Mouse (Mus musculus) ES-CJ7 (cell line): Measurements from ENCODE around the gene Enpep.

Source experiments
- DNase-seq: peaks from one replicate; pipeline ENCODE4 v3.0.0; 2011; ENCODE audit warnings: low read depth, low spot score

The Enpep gene

DNA sequence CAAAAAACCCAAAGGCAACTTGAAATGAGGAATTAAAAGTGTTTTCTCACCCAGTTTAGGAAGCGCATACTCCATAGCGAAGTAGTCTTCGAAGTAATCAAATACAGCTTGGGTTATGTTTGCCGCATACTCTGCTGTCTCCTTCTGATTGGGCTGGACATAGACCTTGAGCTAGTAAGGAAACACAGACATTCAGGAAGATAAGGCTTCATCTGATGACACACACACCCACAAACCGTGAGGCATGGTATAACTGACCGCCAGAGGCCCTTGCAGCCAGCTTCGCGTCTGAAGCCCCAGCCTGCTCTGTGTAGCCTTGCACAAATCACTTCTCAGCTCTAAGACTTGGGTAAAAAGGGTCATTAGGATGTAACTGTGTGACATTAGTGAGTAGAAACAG, 20.0 kb downstream of the Enpep start:
- DNase-seq, result no peak

DNA sequence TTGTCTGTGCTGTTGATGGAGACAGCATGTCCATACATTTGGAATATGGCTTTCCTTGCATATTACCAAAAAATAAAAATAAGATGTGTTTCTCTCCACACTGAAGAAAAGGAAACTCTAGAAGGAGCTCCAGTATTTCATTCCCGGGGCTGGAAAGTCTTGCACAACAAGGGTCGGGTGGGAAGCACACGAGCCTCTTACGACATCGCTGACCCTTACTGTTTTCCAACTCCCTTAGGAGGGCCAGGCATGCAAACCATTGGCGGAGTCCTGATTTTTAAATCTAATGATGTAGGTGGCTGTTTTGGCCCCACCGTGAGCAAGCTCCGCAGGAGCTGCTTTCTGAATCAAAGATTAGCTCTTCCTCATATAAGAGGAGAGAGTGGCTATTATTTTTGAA, 20.6 kb downstream of the Enpep start:
- no peak for DNase-seq

DNA sequence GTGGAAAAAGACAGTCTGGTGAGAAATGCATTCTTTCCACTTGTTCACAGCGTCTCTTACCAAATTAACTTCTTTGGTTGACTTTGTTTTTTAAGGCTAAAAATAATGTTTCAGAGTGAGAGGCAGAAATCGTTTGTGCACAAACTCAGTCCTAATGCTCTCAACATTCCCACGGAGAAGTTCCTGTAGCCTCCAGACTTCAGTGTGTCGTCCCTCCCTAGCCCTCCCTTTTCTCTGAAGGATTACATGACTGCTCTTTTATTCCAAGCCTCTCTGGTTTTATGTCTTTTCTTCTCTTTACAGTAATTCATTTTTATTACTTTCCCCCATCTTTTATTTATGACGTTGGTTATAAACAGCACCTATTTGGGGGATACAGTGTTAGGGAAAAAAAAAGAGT, 22.6 kb downstream of the Enpep start:
- DNase-seq, result no peak

DNA sequence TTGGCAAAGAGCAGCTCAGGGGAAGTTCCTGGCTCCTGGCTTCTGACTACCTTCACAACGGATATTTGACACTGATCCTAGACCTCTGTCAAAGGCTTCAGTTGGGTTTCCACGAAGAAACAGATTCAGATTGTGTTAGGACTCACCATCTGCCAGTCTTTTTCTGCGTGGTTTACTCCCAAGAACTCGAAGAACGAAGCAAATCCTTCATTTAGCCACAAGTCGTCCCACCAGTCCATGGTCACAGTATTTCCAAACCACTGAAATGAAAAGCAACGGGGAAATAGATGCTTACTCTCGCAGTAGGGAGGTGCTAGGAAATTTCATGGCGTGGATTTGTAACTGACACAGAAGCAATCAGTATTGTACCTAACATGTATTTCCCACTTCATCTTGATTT, 23.6 kb downstream of the Enpep start:
- DNase-seq, result peak; percentile 20

DNA sequence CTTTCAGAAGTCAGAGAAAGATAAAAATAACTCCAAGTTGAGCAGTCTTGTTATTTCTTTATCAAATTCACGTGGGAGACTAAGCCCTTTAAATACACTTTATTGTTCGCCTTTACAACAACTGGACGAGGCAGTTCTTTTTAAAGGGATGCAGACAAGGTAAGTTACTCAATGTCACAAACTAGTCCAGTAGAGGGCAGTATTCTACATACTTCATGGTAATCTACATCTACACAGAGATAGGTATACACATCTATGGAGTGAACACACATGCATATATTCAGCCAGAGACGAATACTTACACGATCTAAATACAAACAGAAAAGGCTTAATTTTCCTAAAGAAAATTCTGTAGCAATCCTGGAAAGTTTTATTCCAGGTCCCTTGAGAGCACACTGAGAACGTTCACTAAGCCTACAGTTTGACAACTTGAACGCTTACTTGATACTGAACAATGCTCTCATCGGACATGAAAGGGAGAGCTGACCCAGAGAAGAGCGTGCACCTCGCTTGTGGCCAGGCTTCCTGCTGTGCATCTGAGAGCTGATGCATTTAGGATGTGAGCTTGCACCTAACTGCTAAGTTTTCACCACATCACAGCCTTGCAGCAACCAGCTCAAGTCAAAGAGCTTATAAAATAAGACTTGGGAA, 24.3 kb downstream of the Enpep start:
- DNase-seq, result peak; percentile 78

DNA sequence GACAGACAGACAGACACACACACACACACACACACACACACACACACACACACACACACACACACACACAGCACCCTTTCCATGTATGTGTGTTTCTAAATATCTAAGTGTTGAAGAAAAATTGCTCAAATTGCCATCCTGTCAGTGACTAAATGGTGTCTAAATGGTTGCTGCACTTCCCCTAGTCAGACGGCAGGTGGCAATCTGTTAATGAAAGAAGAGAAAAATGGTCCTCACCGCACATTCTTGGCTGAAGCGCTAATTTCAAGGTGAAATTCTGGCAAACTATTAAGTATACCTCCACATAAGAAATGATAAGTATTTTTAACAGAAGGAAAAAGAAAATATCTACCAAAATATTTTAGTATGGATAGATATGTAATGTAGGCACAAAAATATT, 28.6 kb downstream of the Enpep start:
- peak; percentile 35 for DNase-seq

DNA sequence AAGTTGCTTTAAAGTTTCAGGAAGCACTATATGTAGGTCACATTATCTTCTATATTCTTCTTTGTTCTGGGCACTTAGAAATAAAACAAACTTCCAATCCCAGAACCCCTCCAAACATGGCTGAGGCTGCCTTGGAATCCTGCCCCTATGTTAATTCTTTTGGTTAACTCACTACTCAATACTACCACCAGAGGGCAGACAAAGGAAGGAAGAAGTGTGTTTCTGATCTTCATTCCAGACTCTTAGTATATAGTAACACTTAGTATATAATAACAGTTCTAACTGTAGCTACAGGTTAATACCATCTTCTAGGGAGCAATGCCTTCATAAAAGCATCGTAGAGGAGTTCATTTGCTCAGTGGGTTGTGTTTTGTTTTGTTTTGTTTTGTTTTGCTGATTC, 32.6 kb downstream of the Enpep start:
- peak; percentile 52 for DNase-seq

DNA sequence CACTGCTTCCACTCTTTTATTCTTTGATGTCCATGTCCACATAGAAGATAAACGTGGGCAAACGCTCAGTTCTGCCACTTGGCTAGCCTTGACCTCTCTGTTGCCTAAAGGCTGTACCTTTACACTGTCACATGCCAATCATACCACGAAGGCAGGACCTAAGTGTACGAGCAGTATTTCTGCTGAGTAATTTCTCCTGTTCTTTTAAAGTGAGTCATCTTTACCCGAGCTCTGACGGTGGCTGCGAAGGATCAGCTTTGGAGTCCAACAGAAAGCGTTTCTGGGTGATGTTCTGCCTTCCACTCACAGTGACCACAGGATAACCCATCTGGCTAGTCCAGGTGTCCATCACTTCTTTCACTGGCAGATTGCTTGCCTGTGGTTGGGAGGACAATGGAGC, 33.9 kb downstream of the Enpep start:
- no peak for DNase-seq

DNA sequence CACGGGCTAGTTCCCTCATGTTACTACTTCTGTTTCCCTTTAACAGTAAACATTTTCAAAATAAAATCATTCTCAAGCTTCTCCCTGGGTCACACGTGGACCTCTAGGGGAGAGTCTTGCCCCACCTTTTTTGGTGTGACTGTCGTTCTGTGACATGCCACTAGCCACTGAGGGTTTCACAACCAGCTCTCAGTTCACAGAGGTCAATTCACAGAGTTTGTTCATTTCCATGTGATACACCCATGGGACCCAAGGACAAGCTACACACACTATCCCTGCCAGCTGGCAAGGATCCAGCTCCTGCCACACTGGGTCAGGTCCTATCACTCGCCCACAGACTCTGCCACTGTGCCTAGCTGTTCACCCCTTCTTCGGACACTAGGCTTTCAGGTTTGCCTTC, 35.5 kb downstream of the Enpep start:
- DNase-seq, result no peak

DNA sequence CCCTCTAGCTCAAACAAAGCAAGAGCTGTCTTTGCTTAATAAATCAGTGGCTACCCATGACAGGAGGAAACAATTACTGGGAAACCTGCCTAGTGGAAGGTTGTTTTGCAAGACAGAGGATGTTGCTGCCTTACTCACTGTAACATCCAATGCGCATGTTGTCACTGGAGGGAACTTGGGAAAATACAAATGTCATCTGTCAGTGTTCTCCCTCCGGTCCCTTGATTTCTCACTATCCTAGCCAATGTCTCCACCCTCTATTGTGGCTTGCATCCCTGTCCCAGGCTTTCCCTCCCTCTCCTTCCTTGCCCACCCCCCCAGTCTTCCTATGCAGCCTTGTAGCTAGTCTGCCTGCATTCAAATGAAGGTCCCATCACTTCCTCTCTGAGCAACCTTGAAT, 36.6 kb downstream of the Enpep start:
- DNase-seq, result peak; percentile 35

DNA sequence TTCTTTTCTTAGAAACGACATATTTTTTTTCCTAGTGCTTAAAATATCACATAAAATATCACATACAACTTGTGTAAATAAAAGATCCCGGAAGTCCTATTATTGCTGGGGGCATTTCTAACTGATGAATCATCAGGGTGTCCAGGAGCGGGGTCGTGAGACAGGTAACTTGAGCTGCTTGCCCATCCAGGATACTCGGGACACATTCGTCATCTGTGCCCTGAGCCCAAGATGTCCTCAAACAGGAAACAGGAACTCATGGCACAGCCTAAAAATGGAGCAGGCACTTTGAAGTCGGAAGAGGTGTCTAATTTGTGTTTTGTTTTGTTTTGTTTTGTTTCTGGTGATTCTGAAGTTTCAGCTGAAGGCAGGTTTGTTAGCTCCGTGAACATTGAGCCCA, 43.0 kb downstream of the Enpep start:
- no peak for DNase-seq

DNA sequence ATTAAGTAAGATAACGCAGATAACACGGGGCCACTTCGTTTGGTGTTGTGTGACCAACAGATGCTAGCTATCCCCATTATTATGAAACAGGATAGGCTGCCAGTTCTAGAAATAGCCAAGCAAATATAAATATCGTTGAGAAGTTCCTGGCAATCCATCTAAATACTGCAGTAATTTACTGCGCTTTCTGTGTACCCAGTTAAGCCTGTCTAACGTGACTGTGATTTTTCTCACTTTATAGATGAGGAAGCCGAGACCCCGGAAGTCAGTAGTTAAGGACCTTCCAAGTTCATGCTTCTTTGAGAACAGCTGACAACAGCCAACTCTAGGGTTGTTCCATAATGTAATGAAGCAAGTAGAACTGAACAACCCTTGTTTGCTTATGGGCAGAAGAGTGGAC, 45.4 kb downstream of the Enpep start:
- no peak for DNase-seq

DNA sequence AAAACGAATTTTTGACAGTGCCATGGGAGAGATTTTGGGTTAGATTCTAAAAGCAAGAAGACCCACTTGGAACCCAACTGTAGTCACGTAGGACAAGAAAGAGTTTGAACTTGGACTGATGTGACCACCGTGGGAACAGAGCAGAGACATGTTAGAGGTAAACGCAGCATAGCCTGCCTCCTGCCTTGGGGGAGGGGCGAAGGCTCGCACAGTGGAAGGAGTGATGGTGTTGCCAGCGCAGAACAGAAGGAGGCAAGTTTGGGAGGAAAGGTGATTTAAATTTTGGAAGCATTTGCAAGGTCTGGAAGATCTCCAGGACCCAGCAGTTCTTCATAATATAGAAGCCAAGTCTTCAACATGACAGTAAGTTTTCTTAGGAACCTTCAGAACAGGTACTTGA, 46.1 kb downstream of the Enpep start:
- DNase-seq, result no peak

DNA sequence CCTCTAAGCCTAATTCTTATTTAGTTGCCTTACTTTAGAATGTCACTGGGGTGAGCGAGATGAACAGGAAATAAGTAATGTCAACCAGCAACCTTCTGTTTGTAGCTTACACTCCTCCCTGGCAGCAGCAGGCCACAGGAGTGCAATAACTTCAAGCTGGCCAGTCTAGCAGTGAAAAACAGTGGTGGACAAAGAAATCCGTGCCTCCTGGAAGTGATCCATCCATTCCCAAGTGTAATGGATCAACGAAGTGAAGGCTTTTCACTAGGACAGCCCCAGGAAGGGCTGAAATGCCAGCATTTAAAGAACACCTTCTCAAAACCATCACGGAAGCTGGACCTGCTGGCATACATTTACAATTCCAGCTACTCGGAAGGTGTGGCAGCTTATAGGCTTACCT, 48.2 kb downstream of the Enpep start:
- no peak for DNase-seq

DNA sequence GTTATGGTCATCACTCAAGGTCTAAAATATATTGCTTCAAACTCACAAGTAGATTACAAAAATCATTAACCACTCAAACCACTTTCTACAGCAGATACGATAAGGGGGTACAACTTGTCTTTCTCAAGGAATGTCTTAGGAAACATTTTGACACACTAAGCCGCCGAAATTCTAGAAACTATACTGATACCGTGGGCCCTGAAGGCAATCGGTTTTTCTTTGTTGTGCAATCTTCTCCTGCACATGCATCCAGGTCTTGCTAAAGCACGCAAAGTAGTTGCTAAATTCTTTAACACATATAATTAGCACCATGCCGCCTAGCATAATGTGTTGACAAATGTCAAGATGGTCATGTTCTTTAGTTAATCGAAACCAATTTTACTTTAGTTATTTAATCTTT, 53.1 kb downstream of the Enpep start:
- DNase-seq, result no peak

DNA sequence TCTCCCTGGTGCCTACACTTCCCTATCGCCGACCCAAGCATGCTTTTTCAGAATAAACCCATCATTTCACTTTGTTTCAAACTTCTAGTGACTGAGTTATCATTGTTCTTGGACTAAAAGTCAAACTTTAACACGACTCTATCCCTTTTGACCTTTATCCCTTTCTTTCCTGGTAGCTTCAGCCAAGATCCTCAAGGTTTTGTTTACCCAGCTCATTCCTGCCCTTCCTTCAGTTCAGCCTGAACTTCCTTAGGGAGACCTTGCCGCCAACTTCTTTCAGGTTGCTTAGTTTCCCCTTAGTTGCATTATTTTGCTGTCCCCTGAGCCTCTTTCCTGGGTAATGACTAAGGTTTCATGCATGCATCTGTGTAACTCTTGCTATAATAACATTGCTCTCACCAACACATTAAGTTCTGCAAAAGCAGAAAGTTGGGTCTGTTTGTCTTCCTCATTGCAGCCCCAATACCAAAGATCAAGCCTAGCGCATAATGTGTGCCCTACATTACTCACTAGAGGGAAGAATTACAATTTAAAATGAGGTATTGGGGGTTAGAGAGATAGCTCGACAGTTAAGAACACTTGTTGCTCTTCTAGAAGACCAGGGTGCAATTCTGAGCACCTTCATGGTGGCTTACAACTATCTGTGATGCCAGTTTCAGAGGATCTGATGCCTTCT, 59.2 kb downstream of the Enpep start:
- DNase-seq, result no peak

DNA sequence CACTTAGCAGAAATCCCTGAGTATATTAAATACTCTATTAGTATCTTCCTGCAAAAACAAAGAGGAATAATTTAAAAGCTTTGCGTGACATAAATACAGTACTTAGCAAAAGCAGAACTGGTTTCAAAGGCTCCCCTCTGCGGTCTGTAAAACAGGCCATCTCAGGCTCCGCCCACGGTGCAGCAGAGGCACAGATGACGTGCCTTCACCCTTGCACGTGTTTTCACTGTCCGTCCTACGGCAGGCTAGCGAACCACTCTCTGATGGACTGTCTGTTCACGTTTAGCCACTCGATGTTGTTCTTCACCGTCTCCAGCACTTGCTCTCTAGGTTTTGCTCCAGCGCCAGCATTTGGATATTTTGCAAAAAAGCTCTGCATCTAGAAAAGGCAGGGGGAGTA, 62.5 kb downstream of the Enpep start:
- peak; percentile 11 for DNase-seq

DNA sequence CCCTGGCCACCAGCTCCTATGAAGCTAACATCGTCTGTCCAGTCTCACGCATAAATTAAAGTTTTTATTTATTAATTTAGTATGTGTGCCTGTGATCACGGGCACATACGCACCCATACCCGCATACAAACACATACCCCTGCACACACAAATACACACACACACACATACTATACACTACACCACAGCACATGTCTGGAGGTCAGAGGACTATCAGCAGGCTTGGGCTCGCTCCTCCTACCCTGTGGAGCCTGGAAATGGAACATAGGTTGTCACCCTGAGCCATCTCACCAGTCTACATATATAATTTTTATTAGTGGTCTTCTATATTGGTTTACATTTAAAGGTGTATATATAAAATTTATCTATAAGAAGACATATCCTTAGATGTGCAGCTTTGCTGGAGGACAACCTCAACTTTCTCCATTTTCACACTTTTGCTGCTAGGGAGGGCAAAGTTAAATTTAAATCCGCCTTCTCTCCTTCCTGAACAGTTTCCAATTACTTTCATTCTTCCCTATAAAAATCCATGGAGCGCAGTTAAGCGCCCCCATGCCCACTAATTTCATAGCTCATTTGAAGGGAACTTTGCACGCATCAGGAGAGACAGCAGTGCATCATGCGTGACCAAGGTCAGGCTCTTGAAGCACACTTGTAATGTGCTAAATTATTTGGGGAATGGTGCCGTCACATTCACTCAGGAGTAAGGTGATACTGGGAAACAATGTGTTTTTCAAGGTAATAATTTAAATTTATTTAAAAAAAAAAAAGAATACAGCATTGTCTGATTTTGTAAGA, 63.4 kb downstream of the Enpep start:
- no peak for DNase-seq

DNA sequence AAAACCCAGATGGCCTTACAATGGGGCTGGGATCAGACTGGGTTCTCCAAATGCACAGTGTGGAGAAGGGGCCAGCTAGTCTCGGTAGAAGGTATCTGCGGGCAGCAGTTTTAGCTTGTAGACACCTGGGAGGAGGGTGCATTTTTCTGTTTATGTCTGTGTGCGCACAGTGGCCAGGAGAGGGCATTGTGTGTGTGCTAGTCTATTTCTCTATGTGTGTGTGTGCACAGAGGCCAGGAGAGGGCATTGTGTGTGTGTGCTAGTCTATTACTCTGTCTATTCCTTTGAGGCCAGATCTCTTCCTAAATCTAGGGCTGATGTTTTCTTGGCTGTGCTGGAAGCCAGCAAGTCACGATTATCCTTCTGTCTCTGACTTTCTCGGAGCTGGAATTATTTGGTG, 74.0 kb downstream of the Enpep start:
- peak; percentile 41 for DNase-seq

DNA sequence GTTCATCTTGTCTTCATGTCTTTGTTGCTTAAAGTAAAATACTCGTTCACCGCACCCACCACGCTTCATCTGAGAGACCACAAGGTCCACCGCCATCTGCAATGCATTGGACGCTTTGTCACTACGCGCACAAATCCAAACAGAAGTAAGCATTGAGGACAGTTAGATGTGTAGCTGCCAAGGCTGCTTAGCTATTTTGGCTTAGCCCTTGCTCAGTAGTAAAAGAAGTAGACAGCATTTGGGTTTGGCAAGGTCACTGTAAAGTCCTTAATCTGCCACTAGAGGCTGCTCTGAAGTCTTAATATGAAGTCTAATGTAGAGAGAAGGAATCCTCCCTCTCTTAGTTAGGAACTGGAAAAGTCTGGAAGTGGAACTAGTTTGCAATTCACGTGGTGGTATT, 75.8 kb downstream of the Enpep start:
- peak; percentile 78 for DNase-seq

DNA sequence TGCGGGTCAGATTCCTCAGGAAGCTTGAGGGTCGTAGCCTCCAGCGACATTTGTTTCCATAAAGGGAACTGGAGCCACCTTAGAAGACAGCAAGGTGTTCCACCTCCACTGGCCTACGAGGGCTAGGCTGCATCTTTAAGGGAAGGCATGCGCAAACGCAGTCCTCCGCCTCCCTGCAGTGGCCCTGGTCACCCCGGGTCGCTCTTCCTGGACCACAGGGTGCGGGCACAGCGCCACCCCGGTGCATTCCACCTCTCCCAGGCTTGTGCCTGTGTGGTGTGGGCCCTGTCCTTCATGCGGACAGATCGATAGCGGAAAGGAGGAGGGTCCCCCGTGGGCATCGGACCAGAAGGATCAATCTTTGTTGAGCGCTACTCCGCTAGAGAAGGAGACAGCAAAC, 76.2 kb downstream of the Enpep start:
- no peak for DNase-seq

DNA sequence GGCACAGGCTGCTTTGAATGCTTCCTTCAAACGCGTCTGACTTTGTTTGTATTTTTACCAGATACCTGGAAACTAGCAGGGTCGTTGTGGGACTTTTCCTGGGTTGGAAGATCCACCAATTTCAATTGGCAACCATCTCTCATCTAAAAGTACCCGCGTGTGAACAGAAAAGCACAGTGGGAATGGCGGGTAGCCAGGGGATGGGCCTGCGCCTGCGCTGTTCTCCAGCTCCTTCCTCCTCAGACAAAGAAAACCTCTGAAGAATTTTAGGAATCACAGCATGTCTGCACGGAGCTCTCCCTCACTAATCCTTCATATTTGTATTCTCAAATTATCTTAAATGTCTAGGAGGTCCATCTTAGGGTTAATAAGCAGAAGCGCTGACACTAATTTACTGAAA, 78.3 kb downstream of the Enpep start:
- peak; percentile 6 for DNase-seq

DNA sequence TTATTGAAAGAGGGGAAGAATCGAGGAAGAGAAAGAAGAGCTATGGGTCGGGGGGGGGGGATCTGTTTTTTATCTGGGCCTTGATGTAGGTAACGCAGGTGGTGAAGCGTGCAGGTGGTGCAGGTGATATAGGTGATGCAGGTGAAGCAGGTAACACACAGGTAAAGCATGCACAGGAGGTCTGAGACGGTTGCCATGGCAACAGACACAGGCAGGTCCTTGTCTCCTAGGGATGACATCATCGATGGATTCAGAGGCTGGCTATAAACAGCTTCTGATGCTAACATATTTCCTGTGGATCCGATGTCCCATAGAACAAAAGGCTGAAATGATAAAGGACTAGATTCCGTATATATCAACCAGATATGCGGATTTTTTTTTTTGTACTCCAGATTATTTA, 81.5 kb downstream of the Enpep start:
- DNase-seq, result no peak
